Mouse (Mus musculus) gastrocnemius, postnatal 36 days (tissue): ENCODE measurements around the gene Kif26b. TPM values are rescaled to one million over a fixed set of nuclear protein-coding genes. Genes with fewer than 3 reads are reported as not detected.

ENCODE experiments used
- DNase-seq, 2 experiments: peaks; one replicate each; pipeline ENCODE4 v3.0.0; 2022
- intact Hi-C: fragments of 180-260 bp; cut with DNase I; formaldehyde crosslinking; loops from one replicate; pipeline ENCODE4 v1.15.1; 2025
- total RNA-seq, 2 experiments: library from RNA; stranded (reverse); gene quantifications; 2 replicates each; pipeline ENCODE4 v1.2.3; 2021

Gene Kif26b
- total RNA-seq, 2 experiments from 2014 or later, result 1.7 to 2.8 TPM

DNA sequence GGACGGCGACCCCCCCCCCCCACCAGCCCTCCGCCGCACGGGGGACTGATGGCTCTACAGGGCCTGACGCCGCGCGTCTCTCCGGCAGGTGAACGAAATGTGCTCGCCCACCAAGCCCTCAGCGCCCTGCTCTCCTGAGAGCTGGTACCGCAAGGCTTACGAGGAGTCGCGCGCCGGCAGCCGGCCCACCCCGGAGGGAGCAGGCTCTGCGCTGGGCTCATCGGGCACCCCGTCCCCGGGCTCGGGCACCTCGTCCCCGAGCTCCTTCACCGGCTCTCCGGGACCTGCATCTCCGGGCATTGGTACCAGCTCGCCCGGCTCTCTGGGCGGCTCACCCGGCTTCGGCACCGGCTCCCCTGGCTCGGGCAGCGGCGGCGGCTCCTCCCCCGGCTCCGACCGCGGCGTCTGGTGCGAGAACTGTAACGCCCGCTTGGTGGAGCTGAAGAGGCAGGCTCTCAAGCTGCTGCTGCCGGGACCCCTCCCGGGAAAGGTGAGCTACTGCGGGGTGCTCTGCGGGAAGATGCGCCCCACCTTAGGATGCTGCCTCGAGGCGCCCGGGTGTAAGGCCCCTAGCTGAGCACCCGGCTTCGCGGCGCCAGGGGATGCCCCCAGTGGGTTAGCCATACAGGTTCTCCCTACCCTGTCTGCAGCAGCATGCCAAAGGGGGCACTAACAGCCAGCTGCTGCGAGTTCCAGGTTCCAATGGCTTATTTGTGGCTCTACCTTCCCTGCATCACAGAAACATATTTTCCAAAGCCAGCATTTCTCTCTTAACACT is 1.6 kb downstream of the Kif26b start:
- peak; percentile 62 to 65 for DNase-seq
- intact Hi-C loops, result loop anchor here (1.0 to 5.0 kb wide), 3 partner anchors 157 to 947 kb away; no protein-coding TSS in a partner anchor

DNA sequence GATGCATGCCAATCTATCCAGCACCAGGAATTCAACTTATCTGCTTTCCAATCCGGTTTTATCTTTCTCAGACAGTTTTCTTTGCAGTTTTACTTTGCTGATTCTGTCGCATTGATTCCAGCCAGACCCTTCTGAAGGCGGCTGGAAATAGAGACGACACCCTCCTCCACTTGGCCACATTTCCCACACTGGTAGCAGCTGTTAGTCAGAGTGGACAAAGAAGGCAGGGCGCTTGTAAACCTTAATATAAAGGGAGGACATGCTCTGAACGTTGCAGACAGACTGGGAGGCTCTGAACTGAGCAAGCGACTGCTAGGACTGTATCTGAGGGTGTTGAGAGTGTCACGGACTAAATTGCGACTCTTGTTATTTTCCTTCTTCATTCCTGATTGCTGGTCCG is 11.3 kb downstream of the Kif26b start:
- intact Hi-C loops, result no loop called here

DNA sequence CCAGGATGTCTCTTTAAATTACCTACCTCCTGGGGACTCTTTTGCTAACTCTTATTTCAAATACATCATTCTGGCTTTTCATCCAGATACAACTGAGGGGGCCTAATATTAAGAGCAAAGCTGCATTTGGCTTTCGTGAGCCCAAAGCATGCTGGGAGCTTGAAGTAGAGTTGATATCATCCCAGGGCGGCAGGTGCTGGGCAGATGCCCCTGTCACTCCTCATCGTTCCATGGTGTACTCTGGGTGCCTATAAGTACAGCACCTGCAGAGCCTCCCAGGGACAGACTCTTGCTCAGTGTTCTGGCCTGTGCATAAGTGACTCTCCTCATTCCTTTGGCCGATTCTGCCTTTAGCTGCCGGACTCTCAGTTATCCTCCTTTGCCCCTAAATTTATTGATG is 13.5 kb downstream of the Kif26b start:
- intact Hi-C loops, result no loop called here
- no peak for DNase-seq

More for the DNA sequence above, 11.3 kb downstream of the Kif26b start:
- no peak for DNase-seq

- intact Hi-C loops, result no loop called here
- DNase-seq, result no peak
These were observed 14.3 kb downstream of the Kif26b start for GRCm38 (mm10) chr1:178542990-178543944.

- no peak for DNase-seq
- intact Hi-C loops, result no loop called here
These were observed 15.7 kb downstream of the Kif26b start for GRCm38 (mm10) chr1:178544585-178544984.

- DNase-seq, result no peak
- intact Hi-C loops, result no loop called here
These were observed 20.7 kb downstream of the Kif26b start for GRCm38 (mm10) chr1:178549576-178549975.

GRCm38 (mm10) chr1:178550477-178551047 is 21.6 kb downstream of the Kif26b start:
- DNase-seq, result no peak

DNA sequence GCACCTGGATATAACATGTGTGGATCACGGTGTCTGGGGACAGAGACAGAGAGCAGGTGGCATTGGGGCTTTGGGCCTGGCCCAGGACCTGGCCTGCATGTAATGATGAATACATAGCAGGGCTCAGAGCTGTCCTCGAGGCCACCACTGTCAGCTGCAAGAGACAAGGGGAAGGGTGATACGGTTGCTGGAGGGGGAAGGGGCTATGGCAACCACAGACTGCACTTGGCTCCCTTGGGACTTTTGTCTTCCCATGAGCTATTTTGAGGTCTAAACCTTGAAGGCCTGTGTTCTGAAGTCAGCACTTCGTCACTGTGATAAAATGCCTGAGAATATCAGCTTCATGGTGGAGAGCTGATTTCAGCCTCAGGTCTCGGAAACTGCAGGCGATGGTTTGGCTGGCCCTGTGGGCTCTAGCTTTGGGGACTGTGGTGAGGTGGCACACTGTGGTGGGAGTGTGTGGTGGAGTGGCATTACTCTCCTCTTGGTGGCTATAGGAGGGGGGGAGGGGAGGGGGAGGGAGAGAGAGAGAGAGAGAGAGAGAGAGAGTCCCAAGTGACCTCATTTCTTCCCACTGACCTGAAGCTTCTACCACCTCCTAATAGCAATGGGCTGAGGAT is 23.5 kb downstream of the Kif26b start:
- intact Hi-C loops, result no loop called here
- no peak for DNase-seq

More at GRCm38 (mm10) chr1:178550477-178551047, 21.6 kb downstream of the Kif26b start:
- intact Hi-C loops, result no loop called here

DNA sequence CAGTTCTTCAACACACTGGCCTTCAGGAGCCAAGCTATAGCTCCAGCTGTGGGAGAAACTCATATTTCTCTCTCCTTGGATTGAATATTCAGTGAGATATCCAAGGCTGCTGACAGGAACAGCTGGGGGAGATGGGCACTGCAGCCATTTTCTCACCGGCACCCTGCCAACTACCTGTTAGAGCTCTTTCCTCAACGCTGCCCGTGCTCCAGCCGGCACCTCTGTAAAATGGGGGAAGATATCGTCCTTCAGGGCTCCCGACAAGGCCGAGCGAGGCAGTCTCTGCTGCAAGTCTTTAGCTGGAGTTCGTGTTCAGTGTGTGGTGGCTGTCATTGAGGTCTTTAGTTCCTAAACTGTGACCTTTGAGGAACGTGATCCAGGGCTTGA is 24.0 kb downstream of the Kif26b start:
- no peak for DNase-seq
- intact Hi-C loops, result no loop called here

GRCm38 (mm10) chr1:178556226-178556625 is 27.3 kb downstream of the Kif26b start:
- intact Hi-C loops, result no loop called here
- DNase-seq, result no peak

GRCm38 (mm10) chr1:178560043-178560442 is 31.1 kb downstream of the Kif26b start:
- intact Hi-C loops, result no loop called here
- no peak for DNase-seq

DNA sequence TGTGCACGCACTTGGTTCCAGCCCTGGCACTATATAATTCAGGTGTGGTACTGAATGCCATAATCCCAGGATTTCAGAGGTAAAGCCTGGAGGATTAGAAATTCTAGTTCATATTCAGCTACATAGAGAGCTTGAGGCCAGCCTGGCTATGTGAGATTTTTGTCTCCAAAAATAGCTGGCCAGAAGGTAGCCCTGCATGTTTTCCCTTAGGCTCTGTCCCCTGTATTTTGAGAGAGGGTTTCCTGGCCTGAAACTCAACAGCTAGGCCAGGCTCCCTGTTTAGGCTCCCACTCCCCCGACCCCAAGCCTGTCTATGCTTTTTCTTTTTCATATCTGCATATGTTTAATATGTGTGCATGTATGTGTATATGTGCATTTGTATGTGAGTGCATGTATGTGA is 34.9 kb downstream of the Kif26b start:
- DNase-seq, result no peak

DNA sequence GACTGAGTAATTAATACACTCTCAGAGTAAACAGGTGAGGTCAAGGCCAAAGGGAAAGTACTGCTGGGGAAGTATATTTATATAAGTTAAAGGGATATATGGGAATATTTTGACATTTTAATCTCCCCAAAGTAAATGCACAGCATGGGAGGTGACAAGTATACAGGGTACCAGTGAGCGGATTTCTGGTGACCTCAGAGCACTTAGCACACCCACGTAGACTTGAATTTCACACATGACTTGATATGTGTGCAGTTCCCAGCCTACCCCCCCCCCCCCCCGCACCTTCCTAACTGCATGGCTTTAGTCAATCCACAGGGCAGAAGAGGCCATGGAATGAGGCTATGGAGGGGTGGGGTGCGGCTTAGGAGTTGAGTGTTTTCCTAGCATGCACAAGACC is 35.9 kb downstream of the Kif26b start:
- DNase-seq, result no peak
- intact Hi-C loops, result no loop called here

More for the DNA sequence above, 34.9 kb downstream of the Kif26b start:
- intact Hi-C loops, result no loop called here

GRCm38 (mm10) chr1:178568551-178569545 is 39.9 kb downstream of the Kif26b start:
- no peak for DNase-seq
- intact Hi-C loops, result no loop called here

DNA sequence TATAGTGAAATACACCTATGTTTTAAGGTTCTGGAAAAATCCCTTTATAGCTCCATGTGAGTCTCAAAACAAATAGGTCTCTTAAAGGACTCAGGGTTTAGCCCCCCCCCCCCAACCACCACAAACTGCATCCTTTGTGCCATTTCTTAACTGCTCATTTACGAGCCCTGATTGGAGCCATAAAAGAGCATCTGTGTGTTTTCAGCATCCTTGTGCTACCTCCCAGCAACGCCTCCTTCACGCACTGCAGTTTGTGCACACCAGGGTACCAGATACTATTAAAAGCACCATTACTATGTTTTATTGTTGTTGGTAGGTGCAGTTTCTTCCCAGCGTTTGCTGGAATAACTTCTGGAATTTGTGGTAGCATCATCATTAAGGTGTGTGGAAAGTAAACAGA is 42.1 kb downstream of the Kif26b start:
- no peak for DNase-seq
- intact Hi-C loops, result no loop called here

GRCm38 (mm10) chr1:178571885-178572444 is 43.0 kb downstream of the Kif26b start:
- intact Hi-C loops, result no loop called here
- no peak for DNase-seq

DNA sequence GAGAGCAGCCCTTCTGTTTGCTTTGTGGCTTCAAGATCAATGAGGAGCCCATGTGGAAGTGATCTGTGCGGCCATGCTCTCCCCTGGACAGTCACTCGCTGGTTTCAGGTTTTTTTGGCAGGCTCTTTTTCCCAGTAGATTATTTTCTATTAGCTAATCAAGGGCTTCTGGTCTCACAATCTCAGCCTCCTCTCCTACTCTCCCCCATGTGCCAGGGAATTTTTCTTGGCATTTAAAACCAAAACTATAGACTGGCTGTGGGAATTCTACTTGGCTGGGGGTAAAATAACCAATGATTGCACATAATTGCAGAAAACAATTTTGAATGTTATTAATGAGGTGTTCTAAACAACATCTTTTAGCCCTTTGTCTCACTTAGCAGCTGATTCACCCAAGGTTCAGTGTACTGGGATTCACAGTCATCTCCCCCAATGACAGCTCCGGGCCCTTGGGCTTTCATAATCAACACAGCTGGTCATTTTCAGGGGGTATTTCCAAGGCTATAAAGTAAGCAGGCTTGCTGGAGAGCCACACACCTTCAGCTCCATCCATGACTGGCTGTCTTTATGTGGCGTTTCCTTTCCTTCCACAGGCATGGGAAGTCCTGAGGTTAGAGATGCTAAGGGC is 44.6 kb downstream of the Kif26b start:
- DNase-seq, result no peak
- intact Hi-C loops, result no loop called here

GRCm38 (mm10) chr1:178575706-178576105 is 46.8 kb downstream of the Kif26b start:
- no peak for DNase-seq
- intact Hi-C loops, result no loop called here

DNA sequence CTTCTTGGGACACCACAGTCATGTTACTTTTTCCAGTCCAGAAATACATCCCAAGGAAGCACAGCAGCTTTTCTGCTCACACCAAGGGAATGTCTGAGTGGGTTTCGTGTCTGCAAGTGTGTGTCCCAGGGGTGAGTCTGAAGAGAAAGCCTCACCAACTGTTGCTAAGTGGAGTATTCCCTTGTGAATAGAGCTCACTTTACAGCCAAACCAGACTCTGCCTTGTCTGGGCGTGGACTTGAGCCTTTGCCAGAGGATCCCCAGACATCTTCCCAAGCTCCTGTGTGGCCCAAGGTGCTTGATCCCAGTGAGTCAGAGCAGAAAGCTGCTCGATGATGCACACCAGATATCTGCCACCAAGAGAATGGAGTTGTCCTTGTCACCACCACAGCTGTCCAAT is 48.0 kb downstream of the Kif26b start:
- DNase-seq, result no peak
- intact Hi-C loops, result no loop called here
